Mouse (Mus musculus) embryonic facial prominence, embryonic 12.5 days (tissue): Measurements from ENCODE around the gene Tgfbi. TPM values are rescaled to one million over a fixed set of nuclear protein-coding genes. Genes with fewer than 3 reads are reported as not detected.
A peak's percentile ranks its signal among the peaks of the same experiment; 100 is the strongest.

ENCODE experiments used
- ATAC-seq: fragments of 200-750 bp; cut with Nextera tagmentation; 2 replicates; pipeline ENCODE4 v1.8.0; 2017; ENCODE audit not compliant: insufficient number of reproducible peaks, insufficient read depth, low FRiP score, low TSS enrichment
- H3K27ac ChIP-seq: fragments of 300-500 bp; sonication (generic); 2 replicates; pipeline ENCODE4 v1.5.1; 2016; ENCODE audit warnings: mild to moderate bottlenecking
- H3K27me3 ChIP-seq: fragments of 300-500 bp; sonication (generic); 2 replicates; pipeline ENCODE4 v1.6.1; 2016; ENCODE audit warnings: mild to moderate bottlenecking, moderate library complexity
- H3K36me3 ChIP-seq: fragments of 300-500 bp; sonication (generic); 2 replicates; pipeline ENCODE4 v1.6.1; 2016; ENCODE audit warnings: mild to moderate bottlenecking
- H3K4me1 ChIP-seq: fragments of 300-500 bp; sonication (generic); 2 replicates; pipeline ENCODE4 v1.6.1; 2016
- H3K4me2 ChIP-seq: fragments of 300-500 bp; sonication (generic); replicated peaks from 2 replicates; pipeline ENCODE4 v1.6.1; 2016; ENCODE audit warnings: mild to moderate bottlenecking, moderate library complexity
- H3K4me3 ChIP-seq: fragments of 300-500 bp; sonication (generic); 2 replicates; pipeline ENCODE4 v1.5.1; 2016; ENCODE audit warnings: mild to moderate bottlenecking
- H3K9ac ChIP-seq: fragments of 300-500 bp; sonication (generic); 2 replicates; pipeline ENCODE4 v1.6.1; 2016; ENCODE audit warnings: mild to moderate bottlenecking, moderate library complexity
- H3K9me3 ChIP-seq: fragments of 300-500 bp; sonication (generic); 2 replicates; pipeline ENCODE4 v1.6.1; 2016; ENCODE audit warnings: mild to moderate bottlenecking, moderate library complexity
- WGBS: fragments of 180-500 bp; shearing (Covaris S2); methylation state at CpG from one replicate; pipeline ENCODE4 v1.1.7; 2016; 5-methylcytosine and 5-hydroxymethylcytosine counted together
- polyA plus RNA-seq: library from polyadenylated mRNA; unstranded; fragments of >200 nt; fragmentation: Nextera tagmentation; extraction: Ambion mirVana; gene quantifications from 2 replicates; pipeline ENCODE4 v1.2.1, GENCODE M21; 2016

Gene Tgfbi
- polyA plus RNA-seq, 1 experiment from 2014 or later: 120 TPM

- WGBS: 59% methylated on average over 3 of the region's 3 CpGs
- no peak overlapping the region for H3K4me3 ChIP-seq
- H3K36me3 ChIP-seq: peaks cover 3% of the 10 kb centered on the region
- H3K27ac ChIP-seq: peak overlapping the region; percentile 36; the same call in 1 of the 2 replicates
- no peaks in the 10 kb centered on the region for H3K27me3 ChIP-seq
- H3K4me1 ChIP-seq: peaks cover 34% of the 10 kb centered on the region
- no peak for ATAC-seq
- H3K9me3 ChIP-seq: no peaks in the 10 kb centered on the region
- H3K9ac ChIP-seq: no peak overlapping the region
- H3K4me2 ChIP-seq: no peak overlapping the region
These were observed 34.7 kb downstream of the Tgfbi start for GRCm38 (mm10) chr13:56644031-56644430.

GRCm38 (mm10) chr13:56645744-56646143, 36.4 kb downstream of the Tgfbi start:
- Histone ChIP-seq H3K4me3 (no peak overlapping the region), H3K27me3 (no peaks in the 10 kb centered on the region), H3K9ac (no peak overlapping the region), H3K9me3 (no peaks in the 10 kb centered on the region), H3K36me3 (no peaks in the 10 kb centered on the region), H3K4me1 (peaks cover 34% of the 10 kb centered on the region), H3K27ac (no peak overlapping the region), H3K4me2 (no peak overlapping the region)
- no peak for ATAC-seq
- 78% methylated on average over 6 of the region's 6 CpGs for WGBS

- no peak for ATAC-seq
- Histone ChIP-seq H3K9me3 (no peaks in the 10 kb centered on the region), H3K27me3 (no peaks in the 10 kb centered on the region), H3K4me1 (peaks cover 44% of the 10 kb centered on the region), H3K4me2 (no peak overlapping the region), H3K27ac (peak overlapping the region; percentile 85), H3K36me3 (no peaks in the 10 kb centered on the region), H3K9ac (no peak overlapping the region), H3K4me3 (no peak overlapping the region)
- 64% methylated on average over 10 of the region's 10 CpGs for WGBS
These were observed 38.5 kb downstream of the Tgfbi start for GRCm38 (mm10) chr13:56647597-56648405.

- no peak overlapping the region for H3K27ac ChIP-seq
- 80% methylated on average over 2 of the region's 2 CpGs for WGBS
These were observed 40.7 kb downstream of the Tgfbi start for GRCm38 (mm10) chr13:56650020-56650419.

GRCm38 (mm10) chr13:56652381-56652780, 43.1 kb downstream of the Tgfbi start:
- Histone ChIP-seq H3K4me2 (no peak overlapping the region), H3K27ac (peak overlapping the region; percentile 73), H3K27me3 (no peaks in the 10 kb centered on the region), H3K36me3 (no peaks in the 10 kb centered on the region), H3K9ac (no peak overlapping the region), H3K4me3 (no peak overlapping the region), H3K4me1 (peaks cover 57% of the 10 kb centered on the region), H3K9me3 (no peaks in the 10 kb centered on the region)
- ATAC-seq: no peak
- 18% methylated on average over 8 of the region's 8 CpGs for WGBS

More at GRCm38 (mm10) chr13:56650020-56650419, 40.7 kb downstream of the Tgfbi start:
- no peak overlapping the region for H3K9ac ChIP-seq
- H3K4me2 ChIP-seq: no peak overlapping the region
- ATAC-seq: no peak
- H3K4me1 ChIP-seq: peaks cover 45% of the 10 kb centered on the region
- H3K27me3 ChIP-seq: no peaks in the 10 kb centered on the region
- no peaks in the 10 kb centered on the region for H3K36me3 ChIP-seq
- no peaks in the 10 kb centered on the region for H3K9me3 ChIP-seq
- H3K4me3 ChIP-seq: no peak overlapping the region

- no peaks in the 10 kb centered on the region for H3K27me3 ChIP-seq
- peaks cover 51% of the 10 kb centered on the region for H3K4me1 ChIP-seq
These were observed 44.9 kb downstream of the Tgfbi start for GRCm38 (mm10) chr13:56654176-56654575.

GRCm38 (mm10) chr13:56657946-56658512, 48.7 kb downstream of the Tgfbi start:
- no peaks in the 10 kb centered on the region for H3K27me3 ChIP-seq
- H3K9me3 ChIP-seq: no peaks in the 10 kb centered on the region
- peaks cover 40% of the 10 kb centered on the region for H3K4me1 ChIP-seq
- WGBS: 34% methylated on average over 7 of the region's 7 CpGs
- H3K27ac ChIP-seq: no peak overlapping the region
- H3K9ac ChIP-seq: no peak overlapping the region
- no peak overlapping the region for H3K4me2 ChIP-seq
- H3K36me3 ChIP-seq: no peaks in the 10 kb centered on the region
- H3K4me3 ChIP-seq: no peak overlapping the region
- ATAC-seq: no peak

More at GRCm38 (mm10) chr13:56654176-56654575, 44.9 kb downstream of the Tgfbi start:
- Histone ChIP-seq H3K9me3 (no peaks in the 10 kb centered on the region), H3K9ac (no peak overlapping the region), H3K4me2 (no peak overlapping the region), H3K27ac (peak overlapping the region; percentile 12; the same call in 1 of the 2 replicates), H3K4me3 (no peak overlapping the region), H3K36me3 (no peaks in the 10 kb centered on the region)
- no peak for ATAC-seq
- WGBS: 71% methylated on average over 5 of the region's 5 CpGs

GRCm38 (mm10) chr13:56658931-56659330, 49.6 kb downstream of the Tgfbi start:
- Histone ChIP-seq H3K4me1 (peaks cover 34% of the 10 kb centered on the region), H3K27ac (no peak overlapping the region), H3K36me3 (no peaks in the 10 kb centered on the region), H3K4me2 (no peak overlapping the region), H3K9ac (no peak overlapping the region), H3K9me3 (no peaks in the 10 kb centered on the region), H3K27me3 (no peaks in the 10 kb centered on the region), H3K4me3 (no peak overlapping the region)
- 62% methylated on average over 6 of the region's 6 CpGs for WGBS
- no peak for ATAC-seq

GRCm38 (mm10) chr13:56661914-56662621, 52.7 kb downstream of the Tgfbi start:
- 0 out of 2 replicates have a peak, but pooled peaks cover 11% of the 10 kb centered on the region for H3K4me1 ChIP-seq
- 60% methylated on average over 7 of the region's 7 CpGs for WGBS
- H3K36me3 ChIP-seq: no peaks in the 10 kb centered on the region
- no peaks in the 10 kb centered on the region for H3K9me3 ChIP-seq
- H3K27ac ChIP-seq: 0 out of 2 replicates have a peak overlapping the region, but pooled peaks have one; percentile 43
- no peak overlapping the region for H3K4me2 ChIP-seq
- H3K9ac ChIP-seq: no peak overlapping the region
- H3K27me3 ChIP-seq: no peaks in the 10 kb centered on the region
- no peak overlapping the region for H3K4me3 ChIP-seq
- no peak for ATAC-seq

GRCm38 (mm10) chr13:56664256-56665170, 55.2 kb downstream of the Tgfbi start:
- no peak overlapping the region for H3K9ac ChIP-seq
- no peak for ATAC-seq

GRCm38 (mm10) chr13:56671206-56671605, 61.9 kb downstream of the Tgfbi start:
- H3K27ac ChIP-seq: no peak overlapping the region
- no peaks in the 10 kb centered on the region for H3K27me3 ChIP-seq
- WGBS: 73% methylated on average over 11 of the region's 11 CpGs

More at GRCm38 (mm10) chr13:56664256-56665170, 55.2 kb downstream of the Tgfbi start:
- H3K27me3 ChIP-seq: no peaks in the 10 kb centered on the region
- H3K4me2 ChIP-seq: no peak overlapping the region
- no peak overlapping the region for H3K27ac ChIP-seq
- WGBS: 58% methylated on average over 17 of the region's 17 CpGs
- H3K9me3 ChIP-seq: no peaks in the 10 kb centered on the region
- no peak overlapping the region for H3K4me3 ChIP-seq
- peaks cover 6% of the 10 kb centered on the region; the same call in 1 of the 2 replicates for H3K4me1 ChIP-seq
- no peaks in the 10 kb centered on the region for H3K36me3 ChIP-seq

More at GRCm38 (mm10) chr13:56671206-56671605, 61.9 kb downstream of the Tgfbi start:
- Histone ChIP-seq H3K4me1 (peaks cover 10% of the 10 kb centered on the region), H3K4me3 (no peak overlapping the region), H3K4me2 (no peak overlapping the region), H3K9me3 (no peaks in the 10 kb centered on the region), H3K36me3 (no peaks in the 10 kb centered on the region), H3K9ac (no peak overlapping the region)
- ATAC-seq: no peak
